Mouse (Mus musculus) MN1 (cell line): ENCODE results near the gene Sf3b1.
"Not testable (repeated sequence)": the region's sequence is repeated elsewhere in the genome, so short reads cannot be mapped to it uniquely, and the experiment has no call there.

Source experiments
- DNase-seq: peaks from one replicate; pipeline ENCODE4 v3.0.0-alpha.2; 2016; ENCODE audit warnings: low spot score

Sf3b1 gene

GRCm38 (mm10) chr1:55028512-55029249 is 1.4 kb upstream of the Sf3b1 start:
- DNase-seq, result peak; percentile 7

DNA sequence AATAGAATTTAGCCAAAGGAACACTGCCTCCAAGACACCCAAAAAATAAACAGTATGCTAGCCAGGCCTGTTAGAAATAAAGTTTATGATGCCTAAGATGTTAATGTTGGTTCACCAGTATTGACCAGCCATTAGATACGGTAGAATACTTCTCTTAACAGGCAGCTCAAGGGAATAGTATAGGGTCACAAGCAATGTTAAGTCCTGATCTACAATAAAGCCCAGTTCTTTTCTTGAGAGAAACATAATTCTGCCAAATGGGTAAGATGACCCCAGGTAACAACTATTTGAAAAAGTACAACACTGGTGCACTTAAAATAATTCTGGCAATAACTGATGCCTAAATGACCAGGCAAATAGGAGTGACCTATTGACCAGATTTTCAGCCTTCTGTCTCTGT is 685 bp upstream of the Sf3b1 start:
- no peak for DNase-seq

GRCm38 (mm10) chr1:55026444-55027252 is 633 bp downstream of the Sf3b1 start:
- peak; percentile 59 for DNase-seq

DNA sequence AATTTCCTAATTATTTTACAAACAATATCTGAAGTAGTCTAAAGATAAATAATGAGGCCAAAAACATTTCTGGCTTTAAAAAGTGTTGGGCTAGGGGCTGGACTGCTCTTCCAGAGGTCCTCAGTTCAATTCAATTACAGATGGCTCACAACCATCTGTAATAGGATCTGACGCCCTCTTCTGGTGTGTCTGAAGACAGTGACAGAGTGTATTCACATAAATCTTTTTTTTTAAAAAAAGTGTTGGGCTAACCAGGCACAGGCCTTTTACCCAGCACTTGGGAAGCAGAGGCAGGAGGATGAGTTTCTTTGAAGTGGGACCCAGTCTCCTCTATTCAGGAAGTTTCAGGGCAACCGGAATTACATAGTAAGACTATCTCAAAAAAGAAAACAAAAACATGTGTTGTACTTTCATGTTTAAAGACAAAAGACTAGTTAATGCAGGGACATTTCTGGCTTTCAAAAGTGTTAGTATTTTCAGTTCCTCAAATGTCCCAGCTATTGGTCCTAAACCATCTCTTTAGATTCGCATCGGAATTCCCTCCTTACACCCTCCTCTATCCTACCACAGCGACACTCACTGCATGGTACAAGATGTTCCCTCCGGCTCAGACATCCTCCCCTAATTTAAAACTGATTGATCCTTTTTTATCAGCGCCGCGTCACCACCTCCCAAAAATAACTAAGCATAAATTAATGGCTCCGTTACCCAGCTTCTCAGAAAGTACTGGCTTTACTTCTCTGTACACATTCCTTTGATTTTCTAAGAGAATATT is 1.4 kb downstream of the Sf3b1 start:
- DNase-seq, result peak; percentile 7

DNA sequence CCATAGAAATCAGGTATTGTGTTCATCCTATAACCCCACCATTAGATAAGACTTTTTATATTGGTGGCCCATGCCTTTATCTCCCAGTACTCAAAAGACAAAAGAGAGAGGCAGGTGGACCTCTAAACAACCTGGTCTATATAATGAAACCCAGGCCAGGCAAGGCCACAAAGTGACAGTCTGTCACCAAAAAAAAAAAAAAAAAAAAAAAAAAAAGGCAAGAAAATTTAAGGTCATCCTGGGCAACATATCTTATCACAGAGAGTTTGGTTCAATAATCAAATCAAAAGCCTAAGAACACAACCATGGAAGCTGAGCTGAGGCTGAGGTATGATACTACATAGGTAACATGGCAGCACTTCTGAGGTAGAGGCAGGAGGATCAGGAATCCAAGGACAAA is 5.4 kb downstream of the Sf3b1 start:
- no peak for DNase-seq

DNA sequence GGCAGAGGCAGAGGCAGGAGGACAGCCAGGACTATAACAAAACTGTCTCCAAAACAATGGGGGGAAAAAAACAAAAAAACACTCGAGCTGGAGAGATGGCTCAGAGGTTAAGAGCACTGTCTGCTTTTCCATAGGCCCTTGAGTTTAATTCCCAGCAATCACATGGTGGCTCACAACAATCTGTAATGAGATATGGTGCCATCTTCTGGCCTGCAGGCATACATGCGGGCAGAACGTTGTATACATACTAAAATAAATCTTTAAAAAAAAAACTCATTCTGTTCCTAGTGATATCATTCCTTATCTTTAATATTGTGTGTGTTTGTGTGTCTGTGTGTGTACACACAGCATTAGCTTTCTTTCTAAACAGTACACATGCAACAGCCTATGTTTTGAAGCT is 14.8 kb downstream of the Sf3b1 start:
- DNase-seq, result peak; percentile 11

GRCm38 (mm10) chr1:55008313-55008712 is 19.0 kb downstream of the Sf3b1 start:
- not testable (repeated sequence) for DNase-seq

GRCm38 (mm10) chr1:54993581-54993980 is 33.7 kb downstream of the Sf3b1 start:
- DNase-seq, result peak; percentile 58

DNA sequence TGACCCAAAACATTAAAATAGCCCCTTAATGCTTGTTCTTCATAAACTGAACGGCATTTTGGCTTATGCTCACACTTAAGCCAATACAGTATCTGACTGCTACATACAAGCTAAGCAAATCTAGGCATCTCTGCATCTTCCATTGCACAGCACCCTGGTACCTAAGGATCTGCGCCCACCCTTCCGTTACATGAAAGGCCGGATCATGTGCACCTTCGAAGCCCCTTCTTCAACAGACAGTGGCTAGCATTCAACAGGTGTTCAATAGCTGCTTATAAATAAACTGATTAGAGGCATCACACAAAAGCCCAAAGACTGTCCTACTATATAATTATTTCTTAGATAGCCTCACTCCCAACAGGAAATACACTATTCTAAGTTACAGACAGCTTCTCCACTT is 41.0 kb downstream of the Sf3b1 start:
- DNase-seq, result no peak

DNA sequence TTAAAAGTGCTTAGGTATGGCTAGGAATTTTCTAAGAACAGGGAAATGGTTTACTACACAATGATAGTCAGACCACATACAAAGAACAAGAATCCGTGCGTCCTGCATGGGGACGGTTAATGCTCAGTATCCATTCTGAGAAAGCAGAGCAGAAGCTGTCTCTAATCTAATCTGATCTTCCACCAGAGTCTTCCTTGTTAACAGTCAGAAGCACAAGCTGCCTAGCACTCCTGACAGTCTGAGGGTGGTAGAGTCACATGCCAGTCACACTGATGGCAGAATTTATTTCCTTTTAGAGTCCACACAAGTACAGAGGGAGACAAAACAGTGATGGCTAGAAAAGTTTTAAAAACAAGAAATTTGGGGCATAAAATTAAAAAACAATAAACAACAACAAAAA is 41.5 kb downstream of the Sf3b1 start:
- no peak for DNase-seq

DNA sequence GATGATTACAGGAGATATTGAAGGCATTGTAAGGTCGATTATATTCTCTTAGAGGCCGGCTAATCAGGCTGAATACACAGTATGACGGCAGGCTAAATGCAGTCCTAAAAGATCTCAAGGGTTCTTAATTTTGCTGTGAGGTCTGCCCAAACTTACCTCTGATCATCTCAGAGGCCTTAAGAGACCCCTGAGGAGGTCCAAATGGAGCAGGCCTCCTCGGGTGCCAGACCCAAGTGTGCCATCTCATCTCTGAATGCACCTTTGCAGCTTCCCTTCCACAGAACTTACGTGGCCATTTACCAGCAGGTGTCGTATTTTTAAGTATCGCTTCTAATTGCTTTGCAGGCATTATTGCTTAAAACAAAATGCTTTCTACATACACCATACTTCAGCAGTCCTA is 43.1 kb downstream of the Sf3b1 start:
- no peak for DNase-seq

GRCm38 (mm10) chr1:54983339-54983738 is 43.9 kb downstream of the Sf3b1 start:
- DNase-seq, result no peak

DNA sequence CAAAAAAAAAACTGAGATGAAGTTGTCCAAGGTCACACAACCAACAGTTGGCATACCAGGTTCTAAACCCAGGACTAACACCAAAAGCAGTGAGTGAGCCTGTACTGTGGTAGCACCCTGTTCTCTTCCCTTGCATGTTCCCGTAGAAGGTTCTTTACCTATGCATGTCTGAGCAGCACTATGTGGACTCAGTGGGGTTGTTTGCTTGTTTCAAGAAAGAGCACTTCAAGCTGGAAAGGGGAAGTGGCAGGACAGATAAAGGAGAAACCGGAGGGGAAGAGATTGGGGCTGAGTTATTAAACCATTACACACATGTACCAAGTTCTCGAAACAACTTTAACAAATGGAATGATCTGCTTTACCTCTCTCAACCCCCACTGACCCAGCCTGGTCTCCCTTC is 44.6 kb downstream of the Sf3b1 start:
- DNase-seq, result no peak

DNA sequence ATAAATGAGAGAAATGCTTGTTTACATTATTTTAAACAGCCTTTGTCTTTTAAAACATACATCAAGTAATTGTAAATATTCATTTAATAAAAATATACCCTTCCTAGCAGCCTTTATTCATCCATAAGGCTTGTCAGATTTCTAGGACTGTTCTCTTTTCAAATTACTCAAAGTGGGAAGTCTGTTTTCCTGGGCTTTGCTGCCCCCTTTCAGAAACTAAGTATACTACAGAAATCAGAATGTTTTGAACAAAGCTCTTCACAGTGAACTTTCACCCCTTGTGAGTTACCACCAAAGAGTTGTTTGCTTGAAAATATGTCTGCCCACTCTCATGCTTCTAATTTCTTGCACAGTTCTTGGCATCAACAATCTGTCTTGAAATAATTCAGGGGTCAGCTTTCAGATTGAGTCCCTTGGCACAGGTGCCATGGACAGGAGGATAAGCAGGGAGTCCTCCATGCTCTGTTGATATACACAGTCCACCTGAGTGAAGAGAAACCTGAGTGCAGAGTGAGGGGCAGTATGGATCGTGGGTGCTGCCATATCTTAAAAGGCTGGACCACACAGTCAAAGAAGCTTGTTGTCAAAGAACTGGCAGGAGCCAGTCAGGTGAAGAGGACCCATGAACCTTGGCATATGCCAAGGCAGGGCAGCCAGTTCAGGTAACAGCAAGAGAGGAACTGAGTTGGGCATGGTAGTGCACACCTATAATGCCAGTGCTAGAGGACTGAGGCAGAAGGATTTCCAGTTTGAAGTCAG is 47.9 kb downstream of the Sf3b1 start:
- DNase-seq, result peak; percentile 52

GRCm38 (mm10) chr1:54971687-54972404 is 55.4 kb downstream of the Sf3b1 start:
- no peak for DNase-seq

- no peak for DNase-seq
Measured at GRCm38 (mm10) chr1:54966858-54967257, 60.4 kb downstream of the Sf3b1 start.

DNA sequence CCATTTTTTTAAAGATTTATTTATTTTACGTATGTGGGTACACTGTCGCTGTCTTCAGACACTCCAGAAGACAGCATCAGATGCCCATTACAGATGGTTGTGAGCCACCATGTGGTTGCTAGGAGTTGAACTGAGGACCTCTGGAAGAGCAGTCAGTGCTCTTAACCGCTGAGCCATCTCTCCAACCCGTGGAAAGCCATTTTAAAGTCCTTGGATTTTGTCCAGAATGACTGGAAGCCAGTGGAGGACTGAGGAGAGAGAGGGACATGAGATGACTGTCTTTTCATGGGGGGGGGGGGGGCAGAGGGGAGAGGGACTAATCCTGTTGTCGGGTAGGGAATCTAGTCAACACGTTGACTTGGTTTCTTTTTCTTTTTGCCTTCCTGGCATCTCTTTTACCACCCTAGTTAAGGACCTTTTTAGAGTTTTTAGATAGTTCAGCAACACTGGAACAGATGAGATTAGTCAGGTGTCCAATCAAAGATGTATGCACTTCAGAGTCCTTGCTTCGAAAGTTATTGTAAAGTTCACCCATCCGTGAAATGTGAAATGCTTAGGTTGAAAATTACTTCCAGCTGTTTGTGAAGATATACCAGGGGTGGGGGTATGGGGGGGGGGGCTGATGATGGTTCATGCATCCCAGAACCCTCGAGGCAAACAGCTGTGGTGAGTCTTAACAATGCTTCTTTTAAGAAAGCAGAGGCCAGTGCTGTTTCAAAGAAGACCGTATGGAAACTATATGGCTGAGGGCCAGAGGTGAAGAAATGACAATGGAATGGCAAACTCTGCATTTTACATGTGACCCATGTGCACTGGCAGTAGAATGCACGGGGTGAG is 61.9 kb downstream of the Sf3b1 start:
- no peak for DNase-seq

DNA sequence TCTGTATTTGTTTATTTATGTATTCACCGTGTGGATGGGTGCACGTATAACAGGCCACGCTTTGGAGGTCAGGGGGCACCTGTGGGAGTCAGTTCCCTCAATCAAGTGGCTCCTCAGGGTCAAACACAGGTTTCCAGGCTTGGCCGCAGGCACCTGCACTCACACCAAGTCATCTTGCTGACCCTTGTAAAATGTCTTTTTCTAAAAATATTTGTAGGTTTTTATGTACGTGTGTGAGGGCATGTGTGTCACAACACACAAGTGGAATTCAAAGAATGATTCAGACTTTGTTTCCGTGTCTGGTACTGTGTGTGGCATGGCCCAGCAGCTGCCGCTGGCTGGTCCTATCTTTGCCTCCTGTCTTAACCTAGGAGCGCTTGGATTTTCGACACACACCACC is 65.6 kb downstream of the Sf3b1 start:
- no peak for DNase-seq

GRCm38 (mm10) chr1:54960613-54961165 is 66.6 kb downstream of the Sf3b1 start:
- DNase-seq, result no peak

GRCm38 (mm10) chr1:54958525-54958924 is 68.8 kb downstream of the Sf3b1 start:
- DNase-seq, result no peak
